Mouse (Mus musculus): Measurements from ENCODE around the gene Slf2. TPM values are rescaled to one million over a fixed set of nuclear protein-coding genes. Genes with fewer than 3 reads are reported as not detected.

Gene Slf2
- 5.7 and 9.2 TPM in 2 replicates for polyA plus RNA-seq (2012; ENCODE audit: insufficient read depth, low replicate concordance)

DNA sequence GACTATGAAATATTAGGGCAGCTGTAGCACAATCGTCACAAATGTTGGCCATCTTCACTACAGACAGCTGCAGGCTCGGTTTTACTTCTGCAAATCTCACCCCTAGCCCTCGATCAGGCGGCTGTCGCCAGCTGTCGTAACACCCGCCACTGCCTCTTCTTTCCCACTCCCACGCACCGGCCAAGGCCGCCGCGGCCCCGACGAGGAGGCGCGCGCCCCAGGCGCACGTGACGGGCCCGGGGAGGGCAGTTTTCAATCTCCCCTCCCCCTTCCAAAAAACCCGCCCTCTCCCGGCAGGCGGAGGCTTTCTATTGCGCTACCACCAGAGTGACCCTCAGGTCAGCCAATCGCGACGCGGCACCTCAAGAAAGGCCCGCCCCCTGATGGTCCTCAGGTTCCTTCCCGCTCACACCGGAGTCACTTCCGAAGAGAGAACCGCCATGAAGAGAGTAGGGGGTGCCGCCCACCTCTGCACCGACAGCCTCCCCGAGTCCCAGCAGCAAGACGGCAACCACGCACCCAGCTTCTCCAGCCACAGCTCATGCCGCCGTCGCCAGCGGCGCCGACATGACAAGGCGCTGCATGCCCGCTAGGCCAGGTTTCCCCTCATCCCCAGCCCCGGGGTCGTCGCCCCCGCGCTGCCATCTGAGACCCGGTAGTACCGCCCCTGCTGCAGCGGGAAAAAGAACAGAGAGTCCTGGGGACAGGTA is at the start of gene Slf2:
Gene Slf2 (plus strand): TSS at position 408 of the 710 bp plus-strand sequence.
- Histone ChIP-seq H3K27me3 (replicated peaks) (peaks cover 3% of the 10 kb centered on the region), H3K9me3 (no peaks in the 10 kb centered on the region), H3K4me3 (replicated peaks) (peak within 1 kb of the TSS; percentile 100), H3K36me3 (replicated peaks; ENCODE audit: low read length) (peaks cover 27% of the 10 kb centered on the region), H3K4me1 (peaks cover 45% of the 10 kb centered on the region)
- no peak for TF ChIP-seq GATA1 (IDR thresholded peaks at IDR 0.05; ENCODE audit: borderline replicate concordance, low read length)
- TF ChIP-seq FLI1 (IDR thresholded peaks at IDR 0.05; ENCODE audit: low read length) = no peak

DNA sequence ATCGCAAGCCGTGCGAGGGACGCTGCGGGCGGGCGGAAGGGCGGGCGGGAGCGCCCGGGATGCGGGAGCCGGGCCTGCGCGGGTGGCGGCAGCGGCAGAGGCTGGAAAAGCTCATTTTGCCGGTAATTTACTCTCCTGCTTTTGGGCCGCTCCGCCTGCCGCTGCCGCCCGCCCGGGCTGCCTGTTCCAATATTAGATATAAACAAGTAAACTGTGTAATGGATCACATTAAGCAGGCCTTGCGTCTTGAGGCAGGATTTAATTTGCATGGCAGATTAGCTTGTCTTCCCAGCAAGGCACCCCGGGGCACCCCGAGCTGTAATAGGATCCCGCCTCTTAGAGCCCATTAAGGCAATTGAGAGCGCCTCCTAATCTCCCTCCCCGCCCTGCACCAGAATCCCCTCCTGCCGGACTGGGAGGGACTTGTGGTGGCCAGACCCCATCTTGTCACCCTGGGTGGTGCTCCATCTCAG is 48.4 kb upstream of the Slf2 start:
- peak overlapping the region; percentile 3 for H3K4me3 ChIP-seq (replicated peaks)
- H3K27me3 ChIP-seq (replicated peaks) = peaks cover 79% of the 10 kb centered on the region
- TF ChIP-seq FLI1 (IDR thresholded peaks at IDR 0.05; ENCODE audit: low read length) (no peak), GATA1 (IDR thresholded peaks at IDR 0.05; ENCODE audit: borderline replicate concordance, low read length) (no peak)
- H3K4me1 ChIP-seq = peaks cover 11% of the 10 kb centered on the region; the same call in 1 of the 2 replicates
- no peaks in the 10 kb centered on the region for H3K9me3 ChIP-seq
- no peaks in the 10 kb centered on the region for H3K36me3 ChIP-seq (replicated peaks; ENCODE audit: low read length)

DNA sequence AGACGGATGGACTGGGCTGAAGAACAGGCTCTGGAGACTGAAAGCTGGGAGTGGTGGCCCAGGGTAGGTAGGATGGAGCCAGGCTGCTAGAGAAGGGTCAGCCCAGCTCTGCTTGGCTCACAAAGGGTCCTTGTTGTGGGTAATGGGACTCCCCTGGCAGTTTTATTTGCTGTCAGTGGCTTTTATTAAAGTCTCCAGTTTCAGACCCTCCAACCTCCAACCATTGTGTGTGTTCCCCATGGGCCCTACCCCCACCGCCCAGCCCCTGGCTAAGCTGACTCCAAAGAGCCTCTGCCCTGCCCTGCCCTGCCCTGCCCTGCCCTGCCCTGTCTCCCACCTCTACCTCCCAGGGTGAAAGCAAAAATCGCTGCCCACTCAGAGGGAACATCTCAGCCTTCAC is 46.6 kb upstream of the Slf2 start:
- peaks cover 83% of the 10 kb centered on the region for H3K27me3 ChIP-seq (replicated peaks)
- no peak for TF ChIP-seq FLI1 (IDR thresholded peaks at IDR 0.05; ENCODE audit: low read length)
- no peak for TF ChIP-seq GATA1 (IDR thresholded peaks at IDR 0.05; ENCODE audit: borderline replicate concordance, low read length)

DNA sequence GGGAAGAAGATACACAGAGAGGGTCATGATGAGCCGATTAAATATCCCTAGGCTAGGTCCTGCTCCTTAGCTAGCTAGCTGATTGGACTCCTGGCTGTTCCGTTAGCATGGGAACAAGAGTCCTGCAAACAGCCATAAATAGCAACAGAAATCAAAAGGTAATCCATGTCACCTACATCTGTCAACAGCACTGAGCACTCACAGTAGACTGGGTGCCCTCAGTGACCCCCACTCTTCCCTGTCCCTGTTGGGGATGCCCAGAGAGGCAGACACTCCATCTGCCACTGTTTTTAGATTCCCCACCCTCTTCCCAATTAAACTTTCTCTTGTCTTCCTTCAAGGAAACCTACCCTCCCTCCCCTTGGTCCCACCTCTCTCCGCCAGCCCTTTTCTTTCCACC is 44.5 kb upstream of the Slf2 start:
- TF ChIP-seq GATA1 (IDR thresholded peaks at IDR 0.05; ENCODE audit: borderline replicate concordance, low read length) (no peak), FLI1 (IDR thresholded peaks at IDR 0.05; ENCODE audit: low read length) (no peak)
- Histone ChIP-seq H3K4me1 (peaks cover 18% of the 10 kb centered on the region), H3K27me3 (replicated peaks) (peaks cover 85% of the 10 kb centered on the region), H3K4me3 (replicated peaks) (no peak overlapping the region), H3K9me3 (no peaks in the 10 kb centered on the region), H3K36me3 (replicated peaks; ENCODE audit: low read length) (no peaks in the 10 kb centered on the region)

More for the DNA sequence above, 46.6 kb upstream of the Slf2 start:
- Histone ChIP-seq H3K4me1 (peaks cover 14% of the 10 kb centered on the region), H3K9me3 (no peaks in the 10 kb centered on the region), H3K36me3 (replicated peaks; ENCODE audit: low read length) (no peaks in the 10 kb centered on the region), H3K4me3 (replicated peaks) (no peak overlapping the region)

DNA sequence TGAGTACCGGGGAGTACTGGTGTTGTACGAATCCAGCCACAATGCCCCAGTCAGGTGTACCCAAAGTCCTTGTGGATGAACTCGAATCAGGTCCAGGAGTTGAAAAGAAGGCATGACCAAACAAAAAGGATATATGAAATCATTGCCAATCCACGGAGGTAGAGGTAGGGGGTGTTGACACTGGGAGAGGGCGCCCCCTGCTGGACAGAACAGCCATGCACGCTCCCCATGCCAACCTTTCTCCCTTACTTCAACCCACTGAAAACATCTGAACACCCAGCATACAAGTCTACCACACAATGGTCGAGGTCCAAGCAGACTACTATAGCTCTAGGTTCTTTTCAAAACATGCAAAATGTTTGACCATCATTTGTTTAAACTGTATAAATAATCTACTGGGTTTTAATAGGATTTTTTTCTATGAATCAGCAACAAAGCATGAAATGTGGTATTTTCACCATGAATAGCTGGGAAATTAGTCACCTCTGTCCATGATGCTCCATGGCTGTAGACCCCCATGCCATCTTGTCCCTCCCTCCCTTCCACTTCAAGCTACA is 43.2 kb upstream of the Slf2 start:
- Histone ChIP-seq H3K4me1 (peaks cover 11% of the 10 kb centered on the region), H3K36me3 (replicated peaks; ENCODE audit: low read length) (no peaks in the 10 kb centered on the region), H3K27me3 (replicated peaks) (peaks cover 81% of the 10 kb centered on the region), H3K4me3 (replicated peaks) (no peak overlapping the region), H3K9me3 (no peaks in the 10 kb centered on the region)
- TF ChIP-seq GATA1 (IDR thresholded peaks at IDR 0.05; ENCODE audit: borderline replicate concordance, low read length) (no peak), FLI1 (IDR thresholded peaks at IDR 0.05; ENCODE audit: low read length) (no peak)

DNA sequence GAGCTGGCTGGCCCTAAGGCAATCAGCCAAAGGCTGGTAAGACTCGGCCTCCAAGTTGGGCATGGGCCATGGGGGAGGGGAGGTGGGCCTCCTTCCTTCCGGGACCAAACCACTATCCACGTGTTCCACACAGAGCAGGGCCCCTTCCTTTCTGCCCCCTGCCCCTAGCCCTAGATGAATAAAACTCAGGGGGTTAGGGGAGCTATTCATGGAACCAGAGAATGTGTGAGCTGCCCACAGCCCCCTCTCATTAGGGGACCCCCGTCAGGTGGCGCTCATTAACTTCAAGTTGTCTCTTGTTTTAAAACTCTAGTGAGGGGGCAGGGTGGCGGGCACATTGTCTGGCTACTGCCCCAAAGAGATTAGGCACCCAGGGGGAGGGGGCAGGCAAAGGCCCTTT is 41.4 kb upstream of the Slf2 start:
- Histone ChIP-seq H3K4me1 (peaks cover 9% of the 10 kb centered on the region), H3K36me3 (replicated peaks; ENCODE audit: low read length) (no peaks in the 10 kb centered on the region), H3K4me3 (replicated peaks) (no peak overlapping the region), H3K27me3 (replicated peaks) (peaks cover 83% of the 10 kb centered on the region), H3K9me3 (no peaks in the 10 kb centered on the region)
- no peak for TF ChIP-seq GATA1 (IDR thresholded peaks at IDR 0.05; ENCODE audit: borderline replicate concordance, low read length)
- no peak for TF ChIP-seq FLI1 (IDR thresholded peaks at IDR 0.05; ENCODE audit: low read length)

DNA sequence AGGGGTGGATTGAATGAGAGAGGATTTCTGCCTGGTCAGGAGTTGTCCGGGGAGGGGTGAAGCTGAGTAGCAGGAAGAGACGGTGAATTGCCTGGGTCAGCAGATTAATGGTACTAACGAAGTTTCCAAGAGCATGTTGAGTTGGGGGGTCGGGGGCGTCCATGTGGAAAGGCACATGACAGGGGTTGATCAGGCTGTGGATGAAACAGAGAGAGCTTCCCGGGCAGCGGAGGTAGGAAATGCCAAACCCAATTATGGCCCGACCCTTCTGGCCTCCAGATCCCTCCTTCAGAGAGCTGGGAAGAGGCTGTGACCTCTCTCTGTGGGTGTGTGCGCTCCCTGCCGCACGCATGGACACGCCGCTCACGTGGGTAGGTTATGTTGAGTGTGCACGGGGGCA is 39.5 kb upstream of the Slf2 start:
- Histone ChIP-seq H3K4me1 (peaks cover 9% of the 10 kb centered on the region), H3K27me3 (replicated peaks) (peaks cover 82% of the 10 kb centered on the region), H3K36me3 (replicated peaks; ENCODE audit: low read length) (no peaks in the 10 kb centered on the region), H3K9me3 (no peaks in the 10 kb centered on the region), H3K4me3 (replicated peaks) (no peak overlapping the region)
- TF ChIP-seq FLI1 (IDR thresholded peaks at IDR 0.05; ENCODE audit: low read length) = no peak
- no peak for TF ChIP-seq GATA1 (IDR thresholded peaks at IDR 0.05; ENCODE audit: borderline replicate concordance, low read length)

DNA sequence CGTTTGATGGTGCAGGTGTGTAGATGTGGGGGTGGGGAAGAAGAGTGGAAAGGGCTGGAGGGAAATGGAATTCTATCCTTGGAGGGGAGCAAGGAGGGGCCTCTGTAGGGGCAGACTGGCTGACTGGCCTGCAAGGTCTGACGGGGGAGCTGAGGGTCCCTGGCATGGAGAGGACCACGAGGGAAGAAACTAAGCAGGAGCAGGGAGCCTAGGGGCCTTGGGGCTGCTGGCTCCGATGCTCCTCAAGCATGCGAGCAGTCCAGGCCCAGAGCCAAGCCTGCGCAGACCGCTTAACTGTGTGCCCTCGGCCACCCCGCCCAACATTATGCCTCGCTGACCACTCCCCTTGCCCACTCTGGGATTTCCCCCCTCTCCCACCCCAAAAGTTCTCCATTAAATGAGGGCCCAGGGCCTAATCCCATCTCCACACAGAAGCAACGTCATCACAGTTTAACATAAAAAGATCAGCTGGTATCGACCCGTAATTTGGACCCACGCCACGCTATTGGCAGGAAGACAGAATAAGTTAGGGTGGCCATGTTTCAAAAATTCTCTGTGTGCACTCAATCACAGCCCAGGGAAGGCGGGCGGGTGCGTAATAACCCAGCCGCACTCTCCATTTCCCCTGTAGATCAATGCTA is 37.6 kb upstream of the Slf2 start:
- no peaks in the 10 kb centered on the region for H3K36me3 ChIP-seq (replicated peaks; ENCODE audit: low read length)
- peaks cover 5% of the 10 kb centered on the region for H3K4me1 ChIP-seq
- H3K27me3 ChIP-seq (replicated peaks) = peaks cover 85% of the 10 kb centered on the region
- no peak overlapping the region for H3K4me3 ChIP-seq (replicated peaks)
- no peaks in the 10 kb centered on the region for H3K9me3 ChIP-seq
- no peak for TF ChIP-seq GATA1 (IDR thresholded peaks at IDR 0.05; ENCODE audit: borderline replicate concordance, low read length)
- TF ChIP-seq FLI1 (IDR thresholded peaks at IDR 0.05; ENCODE audit: low read length) = no peak

DNA sequence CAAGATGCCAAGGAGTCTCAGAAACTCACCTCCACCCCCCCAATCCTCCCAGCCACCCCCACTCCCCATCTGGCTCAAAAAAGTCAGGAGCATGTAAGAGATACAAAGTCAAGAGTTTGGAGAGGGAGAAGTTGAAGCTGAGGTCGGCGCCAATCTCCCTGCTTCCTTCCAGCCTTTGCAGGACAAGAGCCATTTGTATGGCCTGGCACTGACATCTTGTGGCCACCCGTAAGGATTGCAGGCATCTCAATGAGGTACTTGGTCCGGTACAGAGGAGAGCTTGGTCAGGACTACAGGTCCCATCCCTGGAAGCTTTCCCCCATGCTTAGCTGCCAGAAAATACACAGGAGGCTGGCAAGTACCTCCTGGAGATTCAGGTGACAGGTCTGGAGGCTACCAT is 35.7 kb upstream of the Slf2 start:
- peaks cover 13% of the 10 kb centered on the region for H3K4me1 ChIP-seq
- peaks cover 86% of the 10 kb centered on the region for H3K27me3 ChIP-seq (replicated peaks)
- no peak overlapping the region for H3K4me3 ChIP-seq (replicated peaks)
- no peaks in the 10 kb centered on the region for H3K36me3 ChIP-seq (replicated peaks; ENCODE audit: low read length)
- H3K9me3 ChIP-seq = no peaks in the 10 kb centered on the region
- TF ChIP-seq FLI1 (IDR thresholded peaks at IDR 0.05; ENCODE audit: low read length) (no peak), GATA1 (IDR thresholded peaks at IDR 0.05; ENCODE audit: borderline replicate concordance, low read length) (no peak)

DNA sequence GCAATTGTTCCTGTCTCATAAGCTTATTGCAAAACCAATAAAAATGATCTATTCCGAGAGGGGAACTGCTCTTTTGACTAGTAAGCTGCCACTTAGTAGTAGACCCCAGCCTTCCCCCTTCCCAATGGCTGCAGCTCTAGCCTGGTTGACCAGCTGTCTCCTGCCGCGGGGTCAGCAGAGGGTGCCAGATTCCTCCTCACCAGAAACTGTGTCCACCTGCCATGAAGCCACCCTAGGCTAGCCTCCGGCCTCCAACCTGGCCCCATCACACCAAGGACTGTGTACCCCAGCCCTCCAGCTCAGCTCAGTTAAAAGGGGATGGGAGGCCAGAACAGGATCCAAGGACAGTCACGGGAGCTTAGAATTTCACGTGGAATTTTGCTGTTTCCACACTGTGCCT is 34.5 kb upstream of the Slf2 start:
- no peak for TF ChIP-seq FLI1 (IDR thresholded peaks at IDR 0.05; ENCODE audit: low read length)
- TF ChIP-seq GATA1 (IDR thresholded peaks at IDR 0.05; ENCODE audit: borderline replicate concordance, low read length) = no peak
- H3K27me3 ChIP-seq (replicated peaks) = peaks cover 85% of the 10 kb centered on the region

More for the DNA sequence above, 34.5 kb upstream of the Slf2 start:
- Histone ChIP-seq H3K4me1 (peaks cover 18% of the 10 kb centered on the region), H3K4me3 (replicated peaks) (no peak overlapping the region), H3K9me3 (no peaks in the 10 kb centered on the region), H3K36me3 (replicated peaks; ENCODE audit: low read length) (no peaks in the 10 kb centered on the region)

Measured in megakaryocyte, embryonic 14.5 days (primary cell).